Mouse (Mus musculus): ENCODE results near the gene Gm10643.
A peak's percentile ranks its signal among the peaks of the same experiment; 100 is the strongest.

Gene Gm10643

DNA sequence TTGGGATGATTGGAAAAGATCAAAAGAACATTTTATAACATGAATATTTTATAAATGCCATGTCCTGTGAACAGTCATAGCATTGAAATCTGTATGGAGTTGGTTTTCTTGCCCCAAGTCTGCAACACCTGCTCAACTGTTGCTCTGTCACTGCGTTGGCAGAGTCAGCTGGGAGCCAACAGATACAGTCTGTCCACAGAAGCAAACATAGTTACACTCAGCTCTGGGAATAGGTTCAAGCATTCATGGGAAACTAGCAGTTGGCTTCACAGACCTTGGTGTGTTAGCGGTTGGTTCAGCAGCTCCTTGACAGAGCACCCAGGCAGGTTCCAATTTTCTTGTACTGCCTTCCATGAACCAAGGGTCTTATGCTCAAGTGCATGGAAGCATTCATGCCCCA is 5.7 kb upstream of the Gm10643 start:
- no peak for DNase-seq (ENCODE audit: low spot score)

DNA sequence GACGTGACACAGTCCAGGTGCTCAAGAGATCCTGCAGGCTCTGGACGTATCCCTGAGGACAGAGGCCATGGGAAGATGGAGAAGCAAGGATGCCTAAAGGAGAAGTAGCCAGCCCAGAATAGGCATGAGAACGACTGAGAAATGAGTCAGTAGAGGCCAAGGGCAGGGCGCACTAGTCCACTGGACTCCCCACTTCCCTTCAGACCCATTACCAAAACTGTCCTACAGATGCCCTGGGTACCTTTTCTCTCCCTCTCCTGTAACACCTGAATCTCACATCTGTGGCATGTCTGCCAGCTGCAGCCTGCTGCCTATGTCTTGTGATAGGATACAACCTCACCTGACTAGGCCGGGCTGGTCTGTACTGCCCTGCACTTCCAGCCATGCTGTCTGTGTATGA is 5.3 kb upstream of the Gm10643 start:
- DNase-seq (ENCODE audit: low spot score), result no peak

DNA sequence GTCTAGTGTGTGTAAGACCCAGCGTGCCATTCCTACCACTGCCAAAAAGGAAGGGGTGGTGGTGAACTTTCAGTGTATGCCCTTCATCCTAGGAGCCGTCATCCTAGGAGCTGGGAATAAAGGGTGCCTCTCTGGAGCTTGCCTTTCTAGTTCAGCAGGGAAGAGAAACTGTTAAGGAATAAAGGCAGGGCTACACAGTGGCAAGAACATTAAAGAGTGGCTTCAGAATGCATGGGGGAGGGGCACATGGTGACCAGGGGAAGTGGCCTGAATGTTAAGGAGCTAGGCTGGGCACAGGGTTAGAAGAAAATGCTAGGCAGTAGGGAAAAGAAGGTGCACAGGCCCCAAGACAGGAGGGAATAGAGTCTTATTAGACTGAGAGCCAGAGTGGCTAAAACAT is 4.8 kb upstream of the Gm10643 start:
- DNase-seq (ENCODE audit: low spot score), result no peak

DNA sequence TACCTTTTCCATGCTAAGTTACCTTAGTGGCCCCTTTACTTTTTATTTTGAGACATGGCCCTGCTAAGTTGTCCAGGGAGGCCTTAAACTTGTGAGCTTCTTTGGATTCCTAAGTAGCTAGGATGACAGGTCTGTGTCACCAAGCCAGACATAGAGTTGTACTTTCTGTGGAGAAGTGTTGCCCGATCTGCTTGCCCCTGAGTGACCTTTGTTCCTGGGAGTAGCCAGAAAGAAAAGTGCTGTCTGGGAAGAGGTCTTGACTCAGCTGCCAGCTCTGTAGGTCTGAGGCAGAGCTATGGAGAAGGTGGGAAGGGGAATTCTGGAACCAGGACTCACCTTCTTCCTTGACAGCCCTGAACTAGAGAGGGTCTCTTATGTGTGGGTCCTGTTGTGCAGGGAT is 4.2 kb upstream of the Gm10643 start:
- no peak for DNase-seq (ENCODE audit: low spot score)

DNA sequence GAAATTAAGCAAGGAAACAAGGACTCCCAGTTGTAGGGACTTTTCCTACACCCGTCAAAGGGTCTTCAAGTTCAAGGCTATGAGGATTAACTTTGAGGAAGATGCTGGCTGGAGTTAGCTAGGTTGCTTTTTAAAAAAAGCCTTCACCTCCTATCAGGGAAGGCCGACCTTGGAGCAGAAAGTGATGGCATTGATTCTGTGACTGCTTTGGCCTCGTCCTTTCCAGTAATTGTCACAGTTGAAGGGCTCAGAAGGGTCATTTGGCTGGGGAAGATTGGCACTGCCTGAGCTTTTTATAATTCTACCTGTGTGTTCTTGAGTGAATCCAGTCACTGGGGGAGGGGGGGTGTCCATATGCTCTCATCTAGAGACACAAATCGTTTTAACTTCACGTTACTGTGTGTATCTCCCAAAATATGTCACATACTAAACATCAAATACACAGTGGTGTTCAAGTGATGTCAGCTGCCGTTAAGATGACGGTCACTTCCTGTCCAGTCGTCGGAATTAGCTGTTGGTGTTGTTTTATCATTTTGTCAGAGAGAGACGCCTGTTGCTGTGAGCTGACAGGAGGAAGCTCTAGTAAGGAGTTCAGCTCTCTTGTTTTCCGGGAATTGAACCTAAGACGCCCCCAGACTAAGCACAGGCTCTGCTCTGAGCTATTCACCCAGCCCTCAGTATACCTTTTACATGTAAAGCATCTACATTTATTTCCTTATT is 3.5 kb upstream of the Gm10643 start:
- DNase-seq (ENCODE audit: low spot score), result no peak

DNA sequence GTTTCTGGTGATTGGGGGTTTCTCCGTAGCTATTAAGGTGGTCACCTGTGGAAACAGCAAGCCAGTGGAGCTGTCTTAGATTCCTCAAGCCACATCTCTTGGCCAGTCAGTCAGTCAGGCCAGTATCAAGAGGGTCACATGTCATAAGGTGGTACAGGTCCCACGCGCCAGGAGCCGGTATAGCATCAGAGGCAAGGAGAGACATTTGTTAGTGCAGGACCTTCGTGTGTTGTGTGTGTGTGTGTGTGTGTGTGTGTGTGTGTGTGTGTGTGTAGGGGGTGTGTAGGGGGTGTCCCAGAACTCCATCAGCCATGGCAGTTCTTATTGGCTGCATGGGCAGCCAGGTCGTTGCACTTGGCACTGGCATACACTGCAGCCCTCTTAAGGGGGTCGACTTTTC is 3.0 kb upstream of the Gm10643 start:
- no peak for DNase-seq (ENCODE audit: low spot score)

DNA sequence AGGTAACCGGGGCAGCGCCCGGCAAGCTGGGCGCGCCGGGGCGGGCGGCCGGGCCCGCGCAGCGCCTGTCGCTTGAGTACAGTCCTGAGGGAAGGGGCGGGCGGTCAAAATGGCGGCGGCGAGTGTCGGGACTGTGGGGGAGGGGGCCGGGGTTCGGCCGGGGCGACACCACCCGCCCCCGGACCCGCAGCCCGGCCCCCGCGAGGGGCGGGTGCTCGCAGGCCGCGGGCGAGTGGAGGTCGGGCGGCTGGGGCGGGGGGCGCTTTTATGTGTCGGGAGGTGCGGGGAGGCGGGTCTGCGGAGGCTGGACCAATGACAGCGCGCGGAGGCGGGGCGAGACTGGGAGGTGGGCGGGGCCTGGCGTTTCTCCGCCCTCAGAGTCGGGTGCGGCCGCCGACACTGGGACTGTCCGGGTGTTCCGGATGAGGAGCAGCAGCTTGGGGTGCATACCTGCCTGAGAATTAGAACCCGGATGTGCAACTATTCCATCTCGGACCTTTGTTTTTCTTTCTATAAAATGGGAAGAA is 2.2 kb upstream of the Gm10643 start:
- peak; percentile 96 for DNase-seq (ENCODE audit: low spot score)

DNA sequence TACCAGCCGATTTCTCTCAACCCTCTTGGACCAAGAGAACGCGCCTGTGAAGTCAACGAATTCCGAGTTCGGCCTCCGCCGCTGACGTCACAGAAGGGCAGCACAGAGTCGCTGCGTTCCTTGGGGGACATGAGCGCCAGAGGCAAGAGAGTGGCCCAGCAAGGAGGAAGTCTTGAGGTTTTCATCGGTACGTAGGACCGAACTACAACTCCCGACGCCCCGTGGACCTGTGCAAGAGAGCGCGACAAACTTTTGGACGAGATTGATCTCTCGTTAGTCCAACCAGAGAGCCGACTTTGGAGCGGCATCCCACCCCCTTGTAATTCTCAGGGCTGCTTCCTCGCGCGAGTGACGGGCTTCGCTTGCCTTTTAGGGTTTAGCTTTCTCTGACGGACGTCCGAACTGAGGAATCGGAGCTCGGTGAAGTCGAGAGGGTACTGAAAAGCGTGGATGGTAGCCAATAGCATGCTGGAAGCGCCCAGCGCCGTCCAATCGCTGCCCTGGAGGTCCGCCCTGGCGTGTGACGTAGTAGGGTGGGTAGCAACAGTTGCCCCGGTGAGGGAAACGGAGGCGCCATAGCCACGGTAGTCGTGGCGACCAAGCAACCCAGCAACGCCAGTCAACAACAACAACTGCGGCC is 1.5 kb upstream of the Gm10643 start, which contains the start of gene Rfx1:
TSS of gene Rfx1 (plus strand) at position 544 of the 640 bp plus-strand sequence.
- peak; percentile 99 for DNase-seq (ENCODE audit: low spot score)

DNA sequence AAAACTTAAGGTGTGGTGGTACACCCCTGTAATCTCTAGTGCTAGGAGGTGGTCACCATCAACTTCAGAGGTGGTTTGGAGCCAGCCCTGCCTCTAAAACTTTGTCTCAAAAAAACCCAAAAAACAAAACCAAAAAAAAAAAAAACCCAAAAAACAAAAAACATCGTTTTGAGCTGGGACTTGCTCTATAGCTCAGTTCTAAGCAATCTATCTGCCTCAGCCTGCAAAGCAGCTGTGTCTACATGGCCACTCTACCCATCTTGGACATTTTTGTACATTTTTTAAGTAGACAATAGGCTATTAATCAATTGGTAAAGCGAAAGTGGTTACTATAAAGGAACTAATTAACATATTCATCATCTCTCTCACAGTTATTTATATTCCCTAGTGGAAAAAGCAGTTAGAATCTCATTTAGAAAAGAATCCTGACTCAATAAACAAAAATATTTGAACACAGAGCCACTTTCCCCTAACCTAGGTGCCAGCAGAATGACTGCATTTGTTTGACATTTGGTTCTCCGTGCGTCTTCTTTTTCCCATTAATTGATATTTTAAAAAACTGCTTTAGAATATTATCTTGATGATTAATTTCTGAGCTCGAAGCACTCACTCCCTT is 628 bp upstream of the Gm10643 start:
- DNase-seq (ENCODE audit: low spot score), result no peak

DNA sequence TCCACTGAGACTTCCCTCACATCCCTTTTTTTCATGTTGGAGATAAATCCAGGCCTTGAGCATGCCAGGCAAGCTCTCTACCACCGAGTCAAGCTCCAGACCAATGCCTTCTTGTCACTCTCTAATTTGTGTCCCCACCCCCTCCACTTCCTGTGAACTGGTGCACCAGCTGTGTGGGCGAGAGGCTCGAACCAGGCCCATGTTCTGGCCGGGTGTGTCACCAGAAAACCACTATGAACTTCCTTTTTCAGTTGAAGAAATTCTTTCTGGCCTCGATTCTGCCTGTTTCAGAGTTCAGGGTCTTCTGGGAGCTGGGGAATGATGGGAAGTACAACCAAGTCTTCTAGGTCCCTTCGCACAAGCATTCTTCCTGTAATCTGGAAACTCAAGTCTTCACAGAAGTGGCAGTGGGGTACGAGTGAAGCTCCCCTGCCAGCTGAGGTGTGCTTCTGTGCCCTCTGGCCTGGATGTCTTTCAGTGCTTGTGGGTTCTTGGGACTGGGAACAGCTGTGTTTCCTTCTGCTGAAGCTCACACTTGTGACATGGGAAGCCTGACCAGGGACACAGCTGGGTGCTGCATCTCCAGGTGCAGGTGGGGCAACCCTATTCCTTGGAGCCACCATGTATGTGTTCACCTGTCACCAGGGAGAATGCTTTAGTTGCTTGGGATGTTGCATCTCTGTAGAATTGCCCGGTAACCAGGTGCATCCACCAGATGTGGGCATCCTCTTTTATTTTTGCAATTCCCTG is 901 bp downstream of the Gm10643 start:
- no peak for DNase-seq (ENCODE audit: low spot score)

DNA sequence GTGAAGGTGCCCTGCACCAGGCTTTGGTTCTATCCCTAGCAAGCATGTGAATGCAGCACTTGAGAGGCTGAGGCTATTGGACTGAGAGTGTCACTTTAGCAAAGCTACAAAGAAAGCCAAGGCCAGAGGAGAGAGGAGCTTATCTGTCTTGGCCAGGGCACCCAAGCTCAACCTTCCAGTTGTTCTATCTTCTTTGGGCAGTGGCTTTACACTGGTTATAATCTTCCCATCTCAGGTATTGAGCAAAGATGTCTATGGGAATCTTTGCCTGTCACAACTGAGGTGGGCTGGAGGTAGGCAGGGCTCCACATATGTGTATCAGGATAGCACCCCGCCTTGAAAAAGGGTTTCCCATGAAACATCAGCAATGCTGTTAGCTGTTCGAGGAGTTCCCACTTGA is 4.7 kb downstream of the Gm10643 start:
- no peak for DNase-seq (ENCODE audit: low spot score)

DNA sequence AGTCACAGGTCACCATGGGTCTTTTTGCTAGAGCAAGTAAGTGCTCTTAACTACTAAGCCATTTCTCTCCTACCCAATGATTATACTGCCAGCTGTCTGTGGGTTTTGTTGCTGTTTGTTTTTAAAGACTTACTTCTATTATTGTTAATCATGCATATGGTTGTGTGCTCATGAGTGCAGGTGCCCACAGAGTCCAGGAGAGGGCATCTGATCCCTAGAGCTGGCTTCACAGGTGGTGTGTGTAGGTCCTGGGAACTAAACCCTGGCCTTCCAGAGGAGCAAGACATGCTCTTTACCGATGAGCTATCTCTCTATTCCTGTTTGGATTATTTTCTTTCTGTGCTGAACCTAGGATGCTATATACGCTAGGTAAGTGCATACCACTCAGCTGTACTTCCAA is 5.7 kb downstream of the Gm10643 start:
- DNase-seq (ENCODE audit: low spot score), result no peak

DNA sequence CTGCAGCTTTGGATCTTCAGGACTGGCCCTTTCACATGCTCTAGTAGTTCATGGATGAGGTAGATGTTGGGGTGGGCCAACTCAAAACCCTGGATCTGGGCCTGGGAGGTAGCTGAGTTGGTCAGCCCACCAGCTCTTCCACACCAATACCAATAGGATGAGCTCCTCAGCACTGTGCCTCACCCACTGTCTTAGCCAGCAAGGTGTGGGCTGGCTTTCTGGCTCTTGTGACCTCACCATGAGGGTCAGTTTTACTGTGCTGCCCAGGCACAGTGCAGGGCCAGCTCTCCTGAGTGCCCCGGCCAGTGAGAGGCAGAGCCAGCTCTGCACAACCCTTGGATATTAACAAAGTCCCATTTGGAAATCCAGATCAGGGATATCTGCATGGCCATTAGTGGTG is 7.1 kb downstream of the Gm10643 start:
- DNase-seq (ENCODE audit: low spot score), result no peak

DNA sequence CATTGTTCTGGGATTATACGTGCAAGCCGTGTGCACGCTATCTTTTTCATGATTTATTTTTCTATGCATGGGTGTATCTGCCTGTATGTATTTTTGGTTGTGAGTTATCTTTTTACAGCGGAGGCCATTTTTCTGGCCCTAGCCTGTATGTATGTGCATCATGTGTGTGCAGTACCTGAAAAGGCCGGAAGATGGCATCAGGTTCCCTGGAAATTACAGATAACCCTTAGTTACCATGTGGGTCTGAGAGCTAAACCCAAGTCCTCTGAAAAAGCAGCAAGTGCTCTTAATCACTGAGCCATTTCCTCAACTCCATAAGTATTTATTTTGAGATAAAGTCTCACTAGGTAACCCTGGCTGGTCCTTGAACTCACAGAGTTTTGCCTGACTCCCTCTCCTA is 11.7 kb downstream of the Gm10643 start:
- no peak for DNase-seq (ENCODE audit: low spot score)

DNA sequence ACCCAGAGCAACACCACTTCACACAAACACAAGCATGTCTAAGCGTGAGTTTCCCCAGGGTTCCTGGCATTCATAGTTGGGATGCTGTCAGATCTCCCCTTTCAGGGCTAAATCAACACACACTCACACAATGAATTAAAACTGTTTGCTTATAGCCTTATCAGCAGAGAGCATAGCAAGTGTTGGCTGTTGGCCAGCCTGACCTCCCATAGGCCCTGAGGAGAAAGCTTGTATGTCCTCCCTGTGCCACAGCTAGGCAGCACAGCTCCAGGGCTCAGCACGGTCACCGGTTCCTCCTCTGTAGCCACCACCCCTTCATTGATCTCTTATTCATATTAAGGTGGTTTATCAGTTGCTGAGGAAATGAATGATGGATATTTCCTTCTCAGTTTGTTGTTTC is 12.2 kb downstream of the Gm10643 start:
- peak; percentile 73 for DNase-seq (ENCODE audit: low spot score)

DNA sequence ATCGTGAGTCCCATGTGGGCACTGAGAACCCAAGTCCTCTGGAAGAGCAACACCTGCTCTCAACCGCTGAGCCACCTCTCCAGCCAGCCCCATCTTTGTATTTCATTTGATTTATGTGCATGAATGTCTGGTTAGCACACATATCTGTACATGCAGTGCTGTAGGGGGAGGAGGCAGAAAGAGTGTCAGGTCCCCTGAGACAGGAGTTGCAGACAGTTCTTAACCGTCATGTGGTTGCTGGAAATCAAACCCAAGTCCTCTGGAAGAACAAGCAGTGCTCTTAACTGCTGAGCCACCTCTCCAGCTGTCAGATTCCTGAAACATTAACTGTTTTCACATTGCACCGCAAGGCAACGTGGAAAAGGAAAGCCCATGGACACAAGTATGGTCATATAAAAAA is 16.8 kb downstream of the Gm10643 start:
- DNase-seq (ENCODE audit: low spot score), result no peak

DNA sequence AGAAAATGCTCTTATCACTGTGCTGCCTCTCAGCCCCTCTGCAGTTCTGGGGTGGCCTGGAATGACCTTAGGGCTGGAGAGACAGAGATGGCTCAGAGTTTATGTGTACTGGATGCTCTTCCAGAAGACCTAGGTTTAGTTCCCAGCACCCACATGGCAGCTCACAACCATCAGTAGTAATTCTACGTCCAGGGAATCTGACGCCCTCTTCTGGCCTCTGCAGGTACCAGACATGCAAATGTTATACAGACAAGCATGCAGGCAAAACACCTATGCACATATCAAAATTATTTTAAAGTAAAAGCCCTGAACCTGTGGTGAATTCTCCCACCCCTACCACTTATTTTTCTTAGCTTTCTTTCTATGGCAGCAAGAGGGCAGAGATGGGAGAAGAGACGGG is 18.4 kb downstream of the Gm10643 start:
- DNase-seq (ENCODE audit: low spot score), result no peak

DNA sequence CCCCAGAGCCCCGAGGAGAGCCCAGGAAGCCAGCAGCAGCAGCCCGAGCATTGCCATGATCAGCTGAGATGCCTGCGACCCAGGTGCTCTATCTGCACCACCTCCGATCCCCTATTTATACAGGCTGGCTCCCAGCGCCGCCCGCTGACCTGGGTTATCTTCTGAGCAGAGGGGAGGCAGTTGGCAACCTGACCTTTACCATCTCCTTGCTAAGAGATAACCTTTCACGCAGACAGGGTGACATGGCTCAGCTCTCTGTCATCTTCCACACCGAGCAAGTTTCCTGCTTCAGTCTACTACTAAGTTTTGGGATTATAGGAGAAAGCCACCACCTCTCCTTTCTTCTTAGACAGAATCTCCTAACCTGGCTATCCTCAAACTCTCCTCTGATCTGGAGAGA is 20.0 kb downstream of the Gm10643 start, which contains the start of gene Rln3:
TSS of gene Rln3 (minus strand) at position 101 of the 400 bp plus-strand sequence.
- DNase-seq (ENCODE audit: low spot score), result no peak

DNA sequence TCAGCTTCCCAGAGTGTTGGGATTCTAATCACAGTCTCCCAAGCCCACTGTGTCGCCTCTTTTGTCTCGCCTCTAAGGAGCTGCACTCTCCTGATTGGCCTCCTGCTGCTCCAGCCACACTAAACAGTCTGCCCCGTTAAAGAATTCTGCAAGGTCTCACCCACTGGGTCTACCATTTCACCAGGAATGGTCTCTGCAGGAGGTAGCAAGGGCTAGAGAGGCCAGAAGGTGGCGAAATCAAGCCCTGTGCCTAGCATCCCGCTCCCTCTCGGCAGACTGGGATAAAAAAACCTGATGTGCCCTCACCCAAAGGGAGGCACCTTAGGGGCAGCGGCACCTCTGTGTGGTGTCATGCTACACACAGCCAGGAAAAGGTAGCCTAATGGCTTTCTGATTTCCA is 20.8 kb downstream of the Gm10643 start:
- no peak for DNase-seq (ENCODE audit: low spot score)

DNA sequence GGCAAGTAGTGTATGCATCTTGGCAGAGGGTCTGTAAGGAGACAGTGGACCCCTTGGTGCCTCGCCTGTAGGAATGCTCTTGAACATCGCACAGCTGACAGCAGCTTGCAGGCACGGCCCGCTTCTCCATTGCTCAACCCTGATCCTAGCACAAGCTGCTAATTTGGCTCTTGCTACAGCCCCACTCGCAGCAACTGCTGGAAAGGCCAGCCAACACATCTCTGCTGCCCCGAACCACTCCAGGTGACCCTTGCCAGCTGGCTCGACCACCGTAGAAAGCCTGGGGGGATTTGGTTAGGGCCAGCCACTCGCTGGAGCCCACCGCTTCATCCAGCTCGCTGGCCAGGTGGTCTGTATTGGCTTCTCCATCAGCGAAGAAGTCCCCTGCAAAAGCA is 22.0 kb downstream of the Gm10643 start:
- no peak for DNase-seq (ENCODE audit: low spot score)

DNA sequence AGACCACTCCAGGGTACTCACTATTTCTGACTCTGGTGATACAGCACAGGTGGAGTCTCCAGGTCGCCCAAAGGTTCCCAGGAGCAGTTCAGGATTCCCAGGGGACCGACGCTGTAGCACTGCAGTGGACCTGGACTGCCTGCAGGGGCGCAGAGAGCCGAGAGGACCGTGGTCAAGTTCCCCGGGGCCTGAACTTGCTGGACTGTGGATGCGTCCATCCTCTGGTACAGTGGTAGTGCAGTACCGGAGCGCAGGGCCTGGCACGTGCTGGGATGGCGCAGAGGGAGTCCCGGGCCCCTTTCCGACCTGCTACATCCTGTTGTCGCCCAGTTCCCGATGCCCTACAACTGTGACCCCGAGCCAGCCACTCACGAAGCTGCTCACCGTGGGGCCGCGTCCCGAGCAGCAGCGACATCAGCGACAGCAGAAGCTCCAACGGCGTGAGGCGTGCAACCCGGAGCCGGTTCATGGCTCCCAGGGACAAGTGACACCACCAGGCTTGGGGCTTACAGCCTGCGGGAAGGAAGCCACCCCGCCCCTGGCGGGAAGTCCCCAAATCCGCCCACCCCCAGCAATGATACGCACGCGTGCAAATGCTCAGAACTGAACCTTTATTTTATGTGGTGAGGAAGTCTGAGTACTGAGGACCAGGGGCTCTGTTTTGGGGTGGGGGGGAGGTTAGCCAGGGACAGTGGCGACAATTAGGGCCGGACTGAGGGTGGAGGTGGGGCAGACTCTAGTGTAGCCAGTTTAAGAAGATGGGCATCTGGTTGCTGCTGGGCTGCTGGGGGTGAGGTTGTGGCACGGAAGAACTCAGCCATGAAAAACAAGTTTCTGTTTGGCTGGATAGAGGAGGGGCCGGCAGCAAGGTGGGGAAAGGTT is 22.6 kb downstream of the Gm10643 start, which contains the start of gene Il27ra:
TSS of gene Il27ra (minus strand) at position 524 of the 882 bp plus-strand sequence.
- DNase-seq (ENCODE audit: low spot score), result peak; percentile 63
